Mouse (Mus musculus) cerebellum, adult 2 months (tissue): ENCODE data around the gene Spaca6.

Experiments used
- CTCF ChIP-seq: fragments of 200-500 bp; IDR thresholded peaks from 2 replicates; pipeline ENCODE4 v1.5.1; 2011; ENCODE audit warnings: low read depth, mild to moderate bottlenecking, control low read depth, low read length, moderate library complexity, borderline replicate concordance; ENCODE audit not compliant: insufficient read depth
- POLR2A ChIP-seq: fragments of 200-500 bp; IDR thresholded peaks from 2 replicates; pipeline ENCODE4 v1.6.1; 2011; ENCODE audit warnings: low read length, control low read depth, borderline replicate concordance; ENCODE audit not compliant: insufficient read depth

DNA sequence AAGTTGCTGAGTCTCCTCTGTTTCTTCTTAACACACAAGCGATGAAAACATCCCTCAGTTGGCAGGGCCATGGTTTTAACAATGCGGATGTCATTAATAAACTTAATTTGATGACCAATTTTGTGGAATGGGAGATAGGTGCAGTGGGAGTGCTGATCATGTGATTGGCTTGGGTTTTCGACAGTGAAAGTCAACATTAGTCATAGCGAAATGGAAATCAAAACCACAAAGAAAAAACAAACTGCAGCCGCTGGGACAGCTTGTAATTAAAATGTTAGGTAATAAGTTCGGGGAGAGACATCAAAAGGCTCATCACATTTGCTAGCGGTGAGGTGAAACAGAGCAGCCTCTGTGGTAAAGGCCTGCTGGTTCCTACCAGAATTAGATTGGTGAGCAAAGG lies 13.8 kb downstream of the Spaca6 start:
- no peak for TF ChIP-seq CTCF
- TF ChIP-seq POLR2A = no peak
